Mouse (Mus musculus) hindbrain, embryonic 14.5 days (tissue): ENCODE measurements around the gene Cwc25. TPM values are rescaled to one million over a fixed set of nuclear protein-coding genes. Genes with fewer than 3 reads are reported as not detected.

ENCODE experiments used
- ATAC-seq: fragments of 200-750 bp; cut with Nextera tagmentation; 2 replicates; pipeline ENCODE4 v1.8.0; 2017; ENCODE audit warnings: moderate number of reproducible peaks, mild to moderate bottlenecking, moderate TSS enrichment, moderate library complexity; ENCODE audit not compliant: low FRiP score
- DNase-seq: peaks from one replicate; pipeline ENCODE4 v3.0.0-alpha.2; 2015; ENCODE audit warnings: low spot score
- H3K27ac ChIP-seq: fragments of 300-500 bp; sonication (generic); 2 replicates; pipeline ENCODE4 v1.5.1; 2014; ENCODE audit warnings: mild to moderate bottlenecking, moderate library complexity
- H3K27me3 ChIP-seq: fragments of 300-500 bp; sonication (generic); 2 replicates; pipeline ENCODE4 v1.6.1; 2014; ENCODE audit warnings: mild to moderate bottlenecking, low read length, mixed read lengths; ENCODE audit not compliant: control insufficient read depth, insufficient read depth
- H3K36me3 ChIP-seq: fragments of 300-500 bp; sonication (generic); replicated peaks from 2 replicates; pipeline ENCODE4 v1.6.1; 2014; ENCODE audit not compliant: control insufficient read depth, insufficient read depth
- H3K4me1 ChIP-seq: fragments of 300-500 bp; sonication (generic); replicated peaks from 2 replicates; pipeline ENCODE4 v1.6.1; 2014; ENCODE audit warnings: antibody characterized with exemption, low read length, mixed read lengths; ENCODE audit not compliant: control insufficient read depth, insufficient read depth
- H3K4me2 ChIP-seq: fragments of 300-500 bp; sonication (generic); replicated peaks from 2 replicates; pipeline ENCODE4 v1.6.1; 2014; ENCODE audit warnings: mild to moderate bottlenecking, moderate library complexity
- H3K4me3 ChIP-seq: fragments of 300-500 bp; sonication (generic); replicated peaks from 2 replicates; pipeline ENCODE4 v1.5.1; 2014; ENCODE audit warnings: mild to moderate bottlenecking, low read length
- H3K9ac ChIP-seq: fragments of 300-500 bp; sonication (generic); 2 replicates; pipeline ENCODE4 v1.6.1; 2014
- H3K9me3 ChIP-seq: fragments of 300-500 bp; sonication (generic); 2 replicates; pipeline ENCODE4 v1.6.1; 2016; ENCODE audit warnings: low read length; ENCODE audit not compliant: control insufficient read depth
- WGBS: fragments of 180-500 bp; shearing (Covaris S2); extraction: QIAGEN DNeasy Blood & Tissue Kit; methylation state at CpG from one replicate; pipeline ENCODE4 v1.1.7; 2014; 5-methylcytosine and 5-hydroxymethylcytosine counted together
- polyA plus RNA-seq: library from polyadenylated mRNA; unstranded; fragments of >200 nt; fragmentation: Nextera tagmentation; extraction: Ambion mirVana; gene quantifications from 2 replicates; pipeline ENCODE4 v1.2.1, GENCODE M21; 2014

The Cwc25 gene
- polyA plus RNA-seq, 1 experiment from 2014 or later = 11.2 TPM

GRCm38 (mm10) chr11:97728311-97728710 is 38.0 kb downstream of the Cwc25 start:
- H3K36me3 ChIP-seq = peaks cover 86% of the 10 kb centered on the region
- no peak for DNase-seq

GRCm38 (mm10) chr11:97723709-97724108 is 42.6 kb downstream of the Cwc25 start:
- Histone ChIP-seq H3K4me1 (no peaks in the 10 kb centered on the region), H3K27ac (no peak overlapping the region), H3K9me3 (no peaks in the 10 kb centered on the region), H3K4me3 (no peak overlapping the region), H3K36me3 (peaks cover 98% of the 10 kb centered on the region), H3K9ac (no peak overlapping the region), H3K27me3 (no peaks in the 10 kb centered on the region), H3K4me2 (no peak overlapping the region)
- ATAC-seq (no peak), DNase-seq (no peak)
- WGBS = 89% methylated on average over 7 of the region's 7 CpGs

More at GRCm38 (mm10) chr11:97728311-97728710, 38.0 kb downstream of the Cwc25 start:
- WGBS = 89% methylated on average over 7 of the region's 7 CpGs
- Histone ChIP-seq H3K27ac (no peak overlapping the region), H3K27me3 (no peaks in the 10 kb centered on the region), H3K9me3 (no peaks in the 10 kb centered on the region), H3K4me1 (no peaks in the 10 kb centered on the region), H3K4me3 (no peak overlapping the region), H3K9ac (no peak overlapping the region), H3K4me2 (no peak overlapping the region)
- ATAC-seq = no peak

- H3K27me3 ChIP-seq = no peaks in the 10 kb centered on the region
- 96% methylated on average over 4 of the region's 4 CpGs for WGBS
- no peak overlapping the region for H3K9ac ChIP-seq
- H3K4me3 ChIP-seq = no peak overlapping the region
- no peaks in the 10 kb centered on the region for H3K4me1 ChIP-seq
- no peak overlapping the region for H3K4me2 ChIP-seq
- H3K27ac ChIP-seq = no peak overlapping the region
- ATAC-seq = no peak
- H3K36me3 ChIP-seq = peaks cover 98% of the 10 kb centered on the region
- DNase-seq = no peak
- no peaks in the 10 kb centered on the region for H3K9me3 ChIP-seq
Measured at GRCm38 (mm10) chr11:97721338-97721737, 45.0 kb downstream of the Cwc25 start.

GRCm38 (mm10) chr11:97719041-97719440 is 47.3 kb downstream of the Cwc25 start:
- H3K9ac ChIP-seq = no peak overlapping the region
- no peak for ATAC-seq
- no peak overlapping the region for H3K4me3 ChIP-seq
- peaks cover 90% of the 10 kb centered on the region for H3K36me3 ChIP-seq
- no peaks in the 10 kb centered on the region for H3K9me3 ChIP-seq
- no peaks in the 10 kb centered on the region for H3K27me3 ChIP-seq
- 86% methylated on average over 4 of the region's 4 CpGs for WGBS
- H3K27ac ChIP-seq = no peak overlapping the region
- DNase-seq = no peak
- no peak overlapping the region for H3K4me2 ChIP-seq
- no peaks in the 10 kb centered on the region for H3K4me1 ChIP-seq

- WGBS = 86% methylated on average over 15 of the region's 15 CpGs
- Histone ChIP-seq H3K9me3 (no peaks in the 10 kb centered on the region), H3K36me3 (peaks cover 90% of the 10 kb centered on the region), H3K4me3 (no peak overlapping the region), H3K27ac (no peak overlapping the region), H3K9ac (no peak overlapping the region), H3K4me2 (no peak overlapping the region), H3K4me1 (no peaks in the 10 kb centered on the region), H3K27me3 (no peaks in the 10 kb centered on the region)
- ATAC-seq = no peak
- DNase-seq = no peak
Measured at GRCm38 (mm10) chr11:97718281-97718860, 48.0 kb downstream of the Cwc25 start.

GRCm38 (mm10) chr11:97717369-97718280 is 48.7 kb downstream of the Cwc25 start:
- Histone ChIP-seq H3K36me3 (peaks cover 90% of the 10 kb centered on the region), H3K27me3 (no peaks in the 10 kb centered on the region), H3K27ac (no peak overlapping the region), H3K9ac (no peak overlapping the region), H3K4me2 (no peak overlapping the region), H3K4me1 (no peaks in the 10 kb centered on the region), H3K4me3 (no peak overlapping the region), H3K9me3 (no peaks in the 10 kb centered on the region)
- DNase-seq (no peak), ATAC-seq (no peak)
- WGBS = 92% methylated on average over 26 of the region's 26 CpGs

- H3K4me3 ChIP-seq = no peak overlapping the region
- no peak overlapping the region for H3K27ac ChIP-seq
- no peak overlapping the region for H3K4me2 ChIP-seq
- H3K36me3 ChIP-seq = peaks cover 90% of the 10 kb centered on the region
- no peaks in the 10 kb centered on the region for H3K9me3 ChIP-seq
- WGBS = 92% methylated on average over 8 of the region's 8 CpGs
- no peak overlapping the region for H3K9ac ChIP-seq
- H3K27me3 ChIP-seq = no peaks in the 10 kb centered on the region
- no peaks in the 10 kb centered on the region for H3K4me1 ChIP-seq
- ATAC-seq (no peak), DNase-seq (no peak)
Measured at GRCm38 (mm10) chr11:97716021-97716420, 50.3 kb downstream of the Cwc25 start.

GRCm38 (mm10) chr11:97714784-97715760 is 51.3 kb downstream of the Cwc25 start:
- Histone ChIP-seq H3K4me3 (no peak overlapping the region), H3K9me3 (no peaks in the 10 kb centered on the region), H3K9ac (no peak overlapping the region), H3K4me1 (no peaks in the 10 kb centered on the region), H3K27ac (no peak overlapping the region), H3K27me3 (no peaks in the 10 kb centered on the region), H3K4me2 (no peak overlapping the region), H3K36me3 (peaks cover 85% of the 10 kb centered on the region)
- ATAC-seq (no peak), DNase-seq (no peak)
- 94% methylated on average over 14 of the region's 14 CpGs for WGBS

- no peak overlapping the region for H3K4me3 ChIP-seq
- no peak overlapping the region for H3K9ac ChIP-seq
- ATAC-seq (no peak), DNase-seq (no peak)
- peaks cover 83% of the 10 kb centered on the region for H3K36me3 ChIP-seq
- H3K27me3 ChIP-seq = no peaks in the 10 kb centered on the region
- no peak overlapping the region for H3K27ac ChIP-seq
- no peak overlapping the region for H3K4me2 ChIP-seq
- WGBS = 96% methylated on average over 3 of the region's 3 CpGs
- no peaks in the 10 kb centered on the region for H3K9me3 ChIP-seq
- no peaks in the 10 kb centered on the region for H3K4me1 ChIP-seq
Measured at GRCm38 (mm10) chr11:97714356-97714755, 52.0 kb downstream of the Cwc25 start.
